Mouse (Mus musculus) kidney, adult 2 months (tissue): Measurements from ENCODE around the gene St3gal4.

ENCODE experiments used
- CTCF ChIP-seq: fragments of 200-500 bp; conservative IDR thresholded peaks from 2 replicates; pipeline ENCODE4 v1.5.1; 2011; ENCODE audit warnings: low read depth, mild to moderate bottlenecking, control low read depth, low read length, moderate library complexity, mixed read lengths; ENCODE audit not compliant: insufficient read depth, insufficient read length
- POLR2A ChIP-seq: fragments of 200-500 bp; IDR thresholded peaks from one replicate; pipeline ENCODE4 v1.6.1; 2011; ENCODE audit warnings: low read depth, low read length, control low read depth

DNA sequence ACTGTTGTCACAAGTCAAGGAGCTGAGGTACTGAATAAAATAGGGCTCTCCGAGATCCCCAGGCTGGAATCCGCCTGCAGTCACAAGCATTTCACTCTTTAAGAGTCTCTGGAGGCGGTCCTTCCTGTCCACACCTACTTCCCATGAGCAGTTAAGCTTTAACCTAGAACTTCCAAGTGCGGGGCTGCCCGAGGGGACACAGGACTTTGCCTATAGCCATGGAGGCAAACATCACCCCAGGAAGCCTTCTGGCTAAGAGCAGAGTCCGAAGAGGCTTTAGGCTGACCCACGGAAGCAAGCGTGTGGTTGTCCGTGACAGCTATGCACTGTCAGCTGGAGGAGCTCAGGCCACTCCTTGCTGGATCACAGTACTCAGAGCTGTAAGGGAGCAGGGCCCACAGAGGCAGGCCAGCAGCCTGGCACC is 9.9 kb upstream of the St3gal4 start:
- no peak for TF ChIP-seq CTCF
- no peak for TF ChIP-seq POLR2A
